Mouse (Mus musculus) frontal cortex, postnatal 10 days (tissue): ENCODE data around the gene Ptpn11.
"Not testable (repeated sequence)": the region's sequence is repeated elsewhere in the genome, so short reads cannot be mapped to it uniquely, and the experiment has no call there.

Source experiments
- DNase-seq, 2 experiments: peaks; one replicate each; pipeline ENCODE4 v3.0.0; 2022; ENCODE audit warnings: low spot score in 2 of 2, mixed read lengths in 1 of 2

The Ptpn11 gene

DNA sequence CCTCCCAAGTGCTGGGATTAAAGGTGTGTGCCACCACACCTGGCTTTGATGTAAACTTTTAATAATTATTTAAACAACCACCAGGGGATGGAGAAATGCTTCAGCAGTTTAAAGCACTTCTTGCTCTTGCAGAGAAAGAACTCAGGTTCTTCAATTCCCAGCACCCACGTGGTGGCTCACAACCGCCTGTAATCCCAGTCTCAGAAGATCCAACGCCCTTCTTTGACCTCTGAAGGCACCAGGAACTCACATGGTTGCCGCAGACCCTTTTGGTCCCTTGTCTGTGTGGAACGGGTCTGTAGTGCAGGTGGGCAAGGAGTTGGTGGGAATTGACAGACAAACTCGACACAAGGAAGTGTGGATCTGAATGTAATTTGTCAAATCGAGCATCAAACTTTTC lies 23.5 kb upstream of the Ptpn11 start:
- no peak for DNase-seq

DNA sequence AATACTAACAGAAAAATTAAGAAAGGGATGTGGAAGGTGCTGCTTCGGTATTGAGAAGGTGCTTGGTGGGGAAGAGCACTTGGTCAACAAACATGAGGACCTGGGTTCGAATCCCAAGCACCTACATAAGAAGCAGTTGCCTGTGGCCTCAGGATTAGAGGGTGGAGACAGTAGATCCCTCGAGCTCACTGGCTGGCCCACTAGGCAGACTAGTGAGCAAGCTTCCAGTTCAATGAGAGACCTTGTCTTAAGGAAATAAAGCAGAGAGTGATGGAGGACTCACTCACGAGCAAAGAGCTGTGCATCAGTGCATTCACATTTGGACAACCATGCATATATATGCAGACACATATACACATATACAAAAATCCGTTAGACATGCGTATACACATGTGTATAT lies 20.9 kb upstream of the Ptpn11 start:
- DNase-seq, result no peak

DNA sequence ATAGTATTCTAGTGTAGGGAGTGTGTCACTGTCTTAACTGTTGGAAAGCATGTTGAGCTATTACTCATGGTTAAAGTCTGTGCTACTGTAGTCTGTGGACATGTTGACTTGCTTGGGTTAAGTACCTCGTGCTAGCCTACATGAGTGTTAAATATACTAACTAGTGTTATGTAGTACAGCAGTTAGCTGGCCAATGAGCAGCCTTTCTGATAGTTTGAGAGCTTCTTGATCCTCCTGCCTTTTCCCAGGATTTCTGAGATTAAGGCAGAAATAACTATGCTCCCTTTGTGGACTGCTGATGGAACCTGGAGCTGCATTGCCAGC lies 19.4 kb upstream of the Ptpn11 start:
- DNase-seq, result no peak

DNA sequence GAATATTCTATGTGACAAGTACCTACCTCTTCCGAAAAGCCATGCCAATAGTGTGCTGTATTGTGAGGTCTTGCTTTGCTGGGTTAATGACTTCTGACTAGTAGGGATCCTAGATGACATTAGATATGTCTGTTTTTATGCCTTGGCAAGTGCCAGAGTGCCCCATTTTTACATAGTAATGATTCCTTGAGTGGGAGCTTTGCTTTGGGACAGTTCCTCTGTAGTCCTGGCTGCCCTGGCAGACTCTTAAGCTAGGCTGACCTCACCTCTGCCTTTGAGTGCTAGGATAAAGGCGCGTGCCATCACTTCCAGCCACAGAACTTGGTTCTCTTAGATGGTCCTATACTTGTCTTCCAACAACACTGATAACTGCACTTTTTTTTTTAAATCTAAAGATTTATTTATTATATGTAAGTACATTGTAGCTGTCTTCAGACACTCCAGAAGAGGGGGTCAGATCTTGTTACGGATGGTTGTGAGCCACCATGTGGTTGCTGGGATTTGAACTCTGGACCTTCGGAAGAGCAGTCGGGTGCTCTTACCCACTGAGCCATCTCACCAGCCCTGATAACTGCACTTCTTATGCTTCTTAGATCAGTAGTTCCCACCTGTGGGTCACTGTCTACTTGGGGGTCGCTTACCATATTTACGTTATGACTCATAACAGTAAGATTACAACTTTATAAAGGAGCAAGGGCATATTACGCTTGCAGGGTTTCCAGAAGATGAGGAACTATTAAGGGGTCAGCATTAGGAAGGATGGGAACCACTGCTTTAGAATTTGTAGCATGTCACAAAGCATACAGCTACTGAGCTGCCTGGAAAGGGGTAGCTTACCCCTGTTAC lies 18.8 kb upstream of the Ptpn11 start:
- DNase-seq, result no peak

DNA sequence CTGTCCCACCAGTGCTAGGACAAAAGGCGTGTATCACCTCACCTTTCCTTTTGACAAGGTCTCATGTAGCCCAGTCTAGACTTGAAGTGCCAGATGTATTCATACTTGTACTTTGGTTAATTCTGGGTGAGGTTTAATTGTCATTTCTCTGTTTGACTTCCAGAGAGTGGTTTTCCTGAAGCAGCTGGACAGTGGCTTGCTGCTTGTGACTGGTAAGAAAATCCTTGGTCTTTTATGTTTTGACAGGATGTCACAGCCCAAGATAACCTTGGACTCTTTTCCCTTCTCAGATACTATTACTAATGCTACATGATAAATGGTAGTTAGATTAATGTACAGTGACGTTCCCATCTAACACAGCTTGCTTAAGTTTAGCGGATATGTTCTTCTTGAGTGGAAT lies 15.8 kb upstream of the Ptpn11 start:
- DNase-seq, result no peak

DNA sequence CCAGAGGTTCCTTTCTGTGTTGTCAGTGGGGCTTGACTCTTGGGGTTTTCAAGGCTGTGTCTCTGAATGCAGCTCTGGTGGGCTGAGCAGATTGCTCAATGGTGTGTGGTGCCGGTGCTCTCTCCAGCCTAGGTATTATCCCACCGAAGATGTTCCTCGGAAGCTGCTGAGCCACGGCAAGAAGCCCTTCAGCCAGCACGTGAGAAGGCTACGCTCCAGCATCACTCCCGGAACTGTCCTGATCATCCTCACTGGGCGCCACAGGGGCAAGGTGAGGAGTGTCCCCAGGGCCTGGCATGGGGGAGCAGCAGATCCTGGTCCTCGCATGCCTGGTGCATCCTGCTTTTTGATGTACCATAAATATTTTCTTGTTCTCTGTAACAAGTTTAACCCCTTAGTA lies 15.3 kb upstream of the Ptpn11 start:
- no peak for DNase-seq

DNA sequence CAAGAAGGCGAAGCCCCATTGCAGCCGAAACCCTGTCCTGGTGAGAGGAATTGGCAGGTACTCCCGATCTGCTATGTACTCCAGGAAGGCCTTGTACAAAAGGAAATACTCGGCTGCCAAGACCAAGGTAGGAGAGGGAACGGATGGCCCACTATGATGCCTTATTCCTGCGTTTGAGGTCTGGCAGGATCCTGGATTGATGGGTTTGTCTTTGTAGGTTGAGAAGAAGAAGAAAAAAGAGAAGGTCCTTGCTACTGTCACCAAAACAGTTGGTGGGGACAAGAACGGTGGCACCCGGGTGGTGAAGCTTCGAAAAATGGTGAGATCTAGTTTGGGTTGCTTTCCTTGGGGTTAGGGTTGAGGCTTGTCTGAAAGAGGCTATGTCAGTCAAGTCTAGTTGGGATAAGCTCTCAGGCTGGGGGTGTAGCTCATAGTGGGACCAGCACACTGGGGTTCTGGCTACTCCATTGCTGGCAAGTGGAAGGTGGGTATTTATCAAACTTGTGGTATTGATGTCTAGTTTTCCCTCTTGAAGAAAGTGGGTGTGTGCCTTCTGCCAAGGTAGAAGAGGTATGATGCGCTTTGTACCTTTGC lies 14.4 kb upstream of the Ptpn11 start:
- DNase-seq, result not testable (repeated sequence)

DNA sequence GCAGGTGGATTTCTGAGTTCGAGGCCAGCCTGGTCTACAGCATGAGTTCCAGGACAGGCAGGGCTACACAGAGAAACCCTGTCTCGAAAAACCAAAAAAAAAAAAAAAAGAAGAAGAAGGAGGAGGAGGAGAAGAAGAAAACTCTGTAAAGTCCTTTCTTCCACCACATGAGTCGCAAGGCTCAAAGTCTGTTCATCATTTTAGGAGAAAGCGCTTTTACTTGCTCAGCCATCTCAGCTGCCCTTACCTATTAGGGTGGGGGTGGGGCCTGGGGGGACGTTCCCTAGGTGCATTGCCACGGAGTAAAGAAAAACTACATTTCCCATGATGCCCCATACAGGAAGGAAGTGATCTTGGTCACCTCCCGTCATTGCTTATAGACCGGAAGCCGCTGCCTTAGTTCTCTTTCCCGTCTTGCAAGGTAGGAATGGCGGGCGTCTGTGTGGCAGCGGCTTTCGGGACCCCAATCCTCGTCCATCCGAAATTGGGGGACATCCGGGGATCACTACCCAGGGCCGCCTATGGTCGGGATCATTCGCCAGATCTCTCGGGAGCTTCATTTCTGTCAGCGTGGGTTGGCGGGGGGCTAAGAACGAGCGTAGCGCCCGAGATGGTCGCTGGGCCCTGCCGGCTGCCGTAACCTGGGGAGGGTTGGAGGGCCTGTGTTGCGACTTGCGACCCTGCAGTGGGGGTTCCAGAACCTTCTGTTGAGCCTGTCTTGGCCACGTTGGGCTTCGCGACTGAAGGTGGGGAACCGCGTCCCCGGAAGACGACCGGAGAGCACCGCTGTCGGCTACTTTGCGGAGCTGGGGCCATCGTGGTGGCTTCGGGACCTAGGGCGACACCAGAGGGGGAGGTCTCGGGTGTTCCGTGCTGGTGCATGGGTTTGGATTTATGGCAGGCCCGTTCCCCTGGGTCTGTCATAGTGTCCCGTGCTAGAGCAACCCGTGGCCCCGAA lies 13.2 kb upstream of the Ptpn11 start, which contains the start of gene Rpl6:
Rpl6 (plus strand) TSS at position 350 of the 958 bp plus-strand sequence.
- DNase-seq, result peak; percentile 72 to 78

DNA sequence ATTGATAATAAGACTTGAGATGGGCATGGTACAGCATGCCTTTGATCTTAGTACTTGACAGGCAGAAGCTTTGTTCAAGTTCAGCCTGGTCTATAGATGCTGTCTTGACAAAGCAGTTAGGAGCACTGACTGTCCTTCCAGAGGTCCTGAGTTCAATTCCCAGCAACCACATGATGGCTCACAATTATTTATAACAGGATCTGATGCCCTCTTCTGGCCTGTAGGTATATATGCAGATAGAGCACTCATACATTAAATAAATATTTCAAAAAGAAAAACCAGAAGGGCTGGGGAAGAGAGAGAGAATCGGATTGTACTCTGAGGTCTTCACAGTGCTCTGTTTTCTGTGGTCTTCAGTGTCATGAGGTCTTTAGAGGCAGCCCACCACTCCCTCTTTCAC lies 11.3 kb upstream of the Ptpn11 start:
- DNase-seq, result no peak

DNA sequence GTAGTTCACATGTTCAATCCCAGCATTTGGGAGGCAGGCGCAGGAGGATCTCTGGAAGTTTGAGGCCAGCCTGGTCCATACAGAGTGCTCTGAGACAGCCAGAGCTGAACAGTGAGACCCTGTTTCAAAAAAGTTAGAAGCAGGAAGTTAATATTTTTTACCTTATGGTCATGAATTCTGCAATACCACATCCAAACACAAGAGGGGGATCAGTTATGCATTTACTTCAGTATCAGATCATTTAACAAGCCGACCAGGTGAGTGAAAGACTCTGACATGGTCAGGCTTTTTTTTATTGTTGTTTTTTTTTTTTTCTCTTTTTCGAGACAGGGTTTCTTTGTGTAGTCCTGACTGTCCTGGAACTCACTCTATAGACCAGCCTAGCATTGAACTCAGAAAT lies 10.5 kb upstream of the Ptpn11 start:
- no peak for DNase-seq

DNA sequence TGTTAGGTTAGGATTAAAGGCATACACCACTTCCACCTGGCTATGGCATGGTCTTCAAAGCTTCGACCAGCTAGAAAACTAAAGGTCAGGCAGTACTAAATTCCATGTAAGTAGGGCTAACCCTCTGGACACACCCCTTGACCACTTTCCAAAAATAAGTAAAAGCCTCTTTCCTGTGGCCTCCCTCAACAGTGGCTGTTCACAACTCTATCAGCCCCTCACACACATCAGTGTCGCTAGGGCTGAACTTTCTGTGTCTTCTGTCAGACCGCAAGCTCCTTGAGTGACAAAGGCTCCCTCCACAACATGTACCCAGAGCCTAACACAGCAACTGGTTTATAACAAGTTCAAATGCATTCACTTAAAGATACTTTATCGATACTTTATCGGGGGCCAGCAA lies 7.2 kb upstream of the Ptpn11 start:
- DNase-seq, result no peak

DNA sequence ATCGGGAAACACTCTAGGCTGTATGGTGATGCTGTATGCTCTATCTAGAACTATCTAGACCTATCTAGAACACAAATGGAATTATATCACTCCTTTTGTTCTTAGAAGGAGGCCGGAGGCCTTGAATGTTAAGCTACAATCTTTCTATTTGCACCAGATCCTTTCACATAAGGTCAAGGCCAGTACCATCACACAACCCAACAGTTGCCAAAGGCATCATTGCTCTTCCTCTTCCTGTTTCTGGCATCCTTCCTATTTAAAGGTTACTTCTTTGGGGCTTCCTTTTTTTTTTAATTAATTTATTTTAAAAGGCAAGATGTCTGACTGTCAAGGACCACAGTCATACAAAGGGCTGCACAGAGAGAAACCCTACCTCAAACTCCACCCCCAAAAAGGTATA lies 6.1 kb upstream of the Ptpn11 start:
- DNase-seq, result no peak

DNA sequence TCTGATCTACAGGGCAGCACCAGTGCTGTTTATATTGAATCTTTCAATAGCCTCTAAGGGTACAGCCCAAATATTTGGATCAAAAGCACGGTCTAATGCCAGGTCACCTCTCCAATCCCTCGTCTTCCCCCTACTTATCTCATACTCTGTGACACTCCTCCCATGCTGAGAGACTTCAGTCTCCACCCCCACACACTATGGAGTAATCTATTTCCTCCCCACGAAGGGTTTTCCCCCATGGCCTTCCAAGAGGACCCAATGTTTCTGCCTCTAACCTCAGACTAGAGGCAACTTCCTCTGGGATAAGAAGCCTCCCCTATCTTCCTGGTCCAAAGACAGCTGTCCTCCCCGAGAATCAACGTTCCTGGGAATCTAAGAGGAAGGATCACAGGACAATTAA lies 5.6 kb upstream of the Ptpn11 start:
- DNase-seq, result no peak

DNA sequence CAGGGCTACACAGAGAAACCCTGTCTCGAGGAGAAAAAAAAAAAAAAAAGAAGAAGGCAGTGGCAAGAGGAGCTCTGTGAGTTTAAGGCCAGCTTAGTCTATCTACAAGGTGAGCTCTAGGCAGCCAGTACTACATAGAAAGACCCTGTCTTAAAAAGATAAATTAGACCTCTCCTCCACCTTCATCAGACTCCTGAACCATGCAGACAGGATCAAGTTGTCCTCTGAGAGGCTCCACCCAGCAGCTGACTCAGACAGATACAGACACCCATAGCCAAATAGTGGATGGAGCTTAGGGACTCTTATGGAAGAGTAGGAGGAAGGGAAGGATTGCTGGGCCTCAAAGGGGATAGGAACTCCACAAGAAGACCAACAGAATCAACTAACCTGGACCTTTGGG lies 3.0 kb upstream of the Ptpn11 start:
- DNase-seq, result no peak

DNA sequence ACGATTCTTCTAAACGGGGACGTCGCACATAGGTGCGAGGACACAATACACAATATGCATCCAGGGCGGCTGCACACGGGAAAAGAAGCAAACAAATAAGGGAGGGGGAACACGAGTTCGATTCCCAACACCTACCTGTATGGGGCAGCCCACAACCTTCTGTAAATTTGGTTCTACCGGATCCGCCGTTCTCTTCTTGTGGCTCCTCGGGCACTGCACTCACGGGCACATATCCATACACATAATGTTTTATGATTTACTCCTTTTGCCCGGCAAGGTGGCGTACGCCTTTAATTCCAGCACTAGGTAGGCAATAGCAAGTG lies 348 bp upstream of the Ptpn11 start:
- no peak for DNase-seq

DNA sequence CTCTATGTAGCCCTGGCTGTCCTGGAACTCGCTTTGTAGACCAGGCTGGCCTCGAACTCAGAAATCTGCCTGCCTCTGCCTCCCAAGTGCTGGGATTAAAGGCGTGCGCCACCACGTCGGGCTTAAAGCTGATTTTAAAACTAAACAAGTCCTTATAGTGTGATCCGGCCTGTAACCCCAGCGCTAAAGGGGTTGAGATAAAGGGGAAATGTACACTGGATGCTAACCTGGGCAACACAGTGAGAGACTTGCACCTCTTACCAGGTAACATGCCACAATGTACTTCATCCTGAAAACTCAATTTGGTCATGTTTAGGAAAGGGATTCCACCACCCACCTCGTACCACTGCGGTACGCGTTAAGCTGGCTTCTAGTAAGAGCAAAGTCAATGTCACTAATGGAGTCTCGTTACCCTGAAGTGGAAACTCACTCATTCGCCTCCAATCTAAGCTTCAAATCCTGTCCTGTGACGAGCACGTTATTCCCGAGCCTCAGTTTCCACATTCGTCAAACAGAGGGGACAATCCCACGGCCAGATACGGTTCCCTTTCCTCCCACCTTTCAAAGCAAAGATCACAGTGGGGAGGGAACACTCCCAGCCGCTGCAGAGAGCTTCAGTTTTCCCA lies 874 bp downstream of the Ptpn11 start:
- DNase-seq, result no peak

DNA sequence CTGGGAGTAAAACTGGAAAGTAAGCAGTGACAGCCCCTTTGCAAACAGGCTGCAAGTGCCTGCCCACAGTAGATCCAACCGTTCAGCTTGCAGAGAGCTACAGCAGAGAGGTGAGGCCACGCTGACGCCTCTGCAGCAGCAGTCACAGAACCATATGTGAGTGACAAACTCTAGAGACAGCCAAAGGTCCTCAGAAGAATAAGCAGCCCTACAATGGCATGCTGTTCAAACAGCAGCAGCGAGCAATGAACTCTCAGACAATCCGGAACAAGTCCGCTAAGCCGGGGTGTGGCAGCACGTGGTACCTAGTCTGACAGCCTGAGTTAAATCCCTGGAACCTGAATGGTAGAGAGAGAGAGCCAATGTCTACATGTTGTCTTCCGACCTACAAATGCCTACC lies 2.0 kb downstream of the Ptpn11 start:
- DNase-seq, result no peak

DNA sequence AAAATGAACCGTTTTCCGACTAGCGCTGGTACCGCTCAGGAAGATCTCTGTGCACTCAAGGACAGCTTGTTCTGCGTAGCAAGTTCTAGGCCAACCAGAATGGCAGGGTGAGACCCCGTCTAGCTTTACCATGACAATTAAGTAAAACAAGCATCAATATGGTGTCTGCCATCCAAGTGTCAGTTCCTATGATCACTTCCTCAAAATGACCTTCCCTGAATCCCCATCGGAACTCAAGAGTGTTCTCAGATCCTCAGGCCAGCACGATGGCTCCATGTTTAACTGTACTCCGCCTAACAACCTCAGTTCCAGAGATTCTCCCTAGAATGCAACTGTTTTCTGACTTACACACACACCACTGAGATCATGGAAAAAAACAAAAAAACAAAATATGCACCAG lies 2.9 kb downstream of the Ptpn11 start:
- no peak for DNase-seq

DNA sequence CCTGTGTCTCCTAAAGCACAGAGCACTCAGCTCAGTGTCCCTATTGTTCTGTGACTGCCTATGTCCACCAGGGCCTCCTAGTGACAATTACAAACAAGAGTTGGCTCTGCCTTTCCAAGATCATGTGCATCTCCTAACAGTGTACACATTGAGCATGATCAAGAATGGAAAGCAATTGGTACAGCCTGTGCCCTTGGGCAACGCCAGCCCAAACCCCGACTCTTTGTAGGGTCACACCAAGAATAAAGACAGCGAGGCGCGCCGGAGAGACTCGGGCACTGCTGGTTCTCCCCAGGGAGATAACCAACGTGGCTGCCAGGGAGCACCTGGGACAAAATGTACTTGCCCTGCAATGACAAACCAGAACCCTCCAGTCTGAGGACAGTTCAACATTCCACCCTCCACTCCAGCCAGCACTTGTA lies 3.6 kb downstream of the Ptpn11 start:
- DNase-seq, result no peak

DNA sequence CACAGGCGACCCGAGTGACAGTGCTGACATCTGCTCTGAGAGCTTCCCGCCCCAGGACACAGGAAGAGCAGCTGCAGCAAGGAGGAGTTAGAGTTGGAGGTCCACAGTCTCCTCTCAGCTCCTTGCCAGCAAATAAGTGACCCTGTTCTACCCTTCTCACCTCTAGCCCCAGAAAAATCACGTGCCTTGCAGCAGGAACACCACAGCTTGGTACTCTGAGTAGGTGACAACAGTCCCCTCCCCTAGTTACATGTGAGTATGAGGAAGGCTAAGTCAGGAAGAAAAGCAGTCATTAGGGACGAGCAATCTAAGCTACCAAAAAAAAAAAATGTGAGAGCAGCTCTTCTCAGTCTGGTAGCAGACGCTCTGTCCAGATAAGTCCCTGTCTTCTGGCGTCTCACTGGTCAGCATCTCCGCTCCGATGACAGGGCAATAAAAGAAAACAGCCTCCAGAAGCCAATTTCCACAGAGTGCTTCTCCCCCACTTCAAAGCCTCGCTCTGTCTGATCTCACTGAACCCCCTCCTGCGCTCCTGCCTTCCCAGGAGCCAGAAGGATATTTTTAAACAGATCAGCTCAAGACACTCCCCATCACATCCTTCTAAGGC lies 6.1 kb downstream of the Ptpn11 start:
- DNase-seq, result no peak

DNA sequence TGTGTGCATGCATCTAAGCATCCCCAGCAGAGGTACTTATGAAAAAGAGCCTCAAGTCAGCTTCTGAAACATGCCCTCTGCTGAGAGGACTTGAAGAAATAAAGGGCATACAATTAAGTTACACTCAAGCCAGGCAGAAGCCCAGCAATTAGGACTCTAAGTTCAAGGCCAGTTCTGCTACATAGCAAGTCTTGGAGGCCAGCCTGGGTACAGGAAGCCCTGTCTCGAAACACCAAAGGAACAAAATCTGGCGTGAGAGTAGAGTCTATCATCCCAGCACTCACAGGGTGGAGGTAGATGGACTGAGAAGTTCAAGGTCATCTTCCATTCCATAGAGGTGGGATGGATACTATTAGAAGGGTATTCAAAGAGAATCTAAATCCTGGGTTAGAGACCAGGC lies 6.8 kb downstream of the Ptpn11 start:
- no peak for DNase-seq

DNA sequence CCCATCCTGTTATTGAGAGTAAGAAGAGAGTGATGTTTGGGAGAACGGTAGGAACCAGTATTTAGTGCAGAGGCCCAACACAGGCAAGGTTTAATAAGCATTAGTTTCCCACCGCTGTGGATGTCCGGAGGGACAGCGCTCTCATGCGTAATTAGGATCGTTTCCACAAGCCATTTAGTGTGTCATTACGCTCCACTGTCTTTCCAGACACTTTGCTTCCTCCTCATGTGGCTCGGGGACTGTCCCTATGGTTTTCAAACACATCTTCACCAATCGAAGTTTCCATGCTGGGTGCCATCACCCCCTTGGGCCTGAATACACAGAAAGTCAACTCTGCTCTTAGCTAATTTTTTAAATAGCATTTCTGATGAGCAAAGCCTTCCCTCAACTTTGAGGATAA lies 7.9 kb downstream of the Ptpn11 start:
- DNase-seq, result no peak
